Mouse (Mus musculus) adrenal gland, postnatal 36 days (tissue): ENCODE data around the gene Slc39a1. TPM values are rescaled to one million over a fixed set of nuclear protein-coding genes. Genes with fewer than 3 reads are reported as not detected.

Source experiments
- DNase-seq, 2 experiments: peaks; one replicate each; pipeline ENCODE4 v3.0.0; 2021; ENCODE audit warnings: mixed read lengths in 1 of 2
- long read RNA-seq, 2 experiments: library from polyadenylated mRNA; stranded (forward); transcript quantifications; one replicate each; pipeline ENCODE4 v2.0.0; 2021; ENCODE audit warnings: borderline sequencing depth in 2 of 2
- total RNA-seq, 2 experiments: library from RNA; stranded (reverse); gene quantifications; 2 replicates each; pipeline ENCODE4 v1.2.3; 2021

Slc39a1 gene
- total RNA-seq: 100 to 1,000 TPM; 127 to 142 TPM
- long read RNA-seq, experiment 1, transcript Slc39a1-201 (4 exons, 2,364 nt): major isoform, 39 of 59 reads
- long read RNA-seq, experiment 1, partial matches to known transcripts: 19 of 59 reads
- long read RNA-seq, experiment 1, other reads (novel, unspliced or antisense): 1 of 59 reads
- long read RNA-seq, experiment 2, transcript Slc39a1-201 (4 exons, 2,364 nt): major isoform, 19 of 22 reads
- long read RNA-seq, experiment 2, partial matches to known transcripts: 1 of 22 reads
- long read RNA-seq, experiment 2, other reads (novel, unspliced or antisense): 2 of 22 reads

- DNase-seq: peak; percentile 95 to 96
Observed at GRCm38 (mm10) chr3:90247960-90248745, at the start of gene Slc39a1. Gene Slc39a1 (plus strand): TSS chr3:90248172.

- no peak for DNase-seq
Observed at GRCm38 (mm10) chr3:90202884-90203283, 45.1 kb upstream of the Slc39a1 start.

- no peak for DNase-seq
Observed at GRCm38 (mm10) chr3:90203619-90204018, 44.4 kb upstream of the Slc39a1 start.

- no peak for DNase-seq
Observed at GRCm38 (mm10) chr3:90204582-90204981, 43.4 kb upstream of the Slc39a1 start.

- DNase-seq: no peak
Observed at GRCm38 (mm10) chr3:90208662-90209061, 39.3 kb upstream of the Slc39a1 start.

- no peak for DNase-seq
Observed at GRCm38 (mm10) chr3:90209908-90210566, 37.9 kb upstream of the Slc39a1 start.

GRCm38 (mm10) chr3:90211475-90212398 is 36.2 kb upstream of the Slc39a1 start:
- no peak for DNase-seq

GRCm38 (mm10) chr3:90212723-90213122 is 35.2 kb upstream of the Slc39a1 start:
- DNase-seq: no peak

GRCm38 (mm10) chr3:90213377-90213866 is 34.5 kb upstream of the Slc39a1 start, which contains the start of the genes Rps27 and Rab13:
Gene Rps27 (minus strand): TSS chr3:90213651.
Gene Rab13 (plus strand): TSS chr3:90213695.
- peak; percentile 84 to 87 for DNase-seq

- peak; percentile 35 to 49 for DNase-seq
Observed at GRCm38 (mm10) chr3:90213956-90214684, 33.9 kb upstream of the Slc39a1 start.

GRCm38 (mm10) chr3:90215825-90216380 is 32.1 kb upstream of the Slc39a1 start:
- DNase-seq: no peak

GRCm38 (mm10) chr3:90220088-90220487 is 27.9 kb upstream of the Slc39a1 start:
- DNase-seq: peak; percentile 44 to 70

GRCm38 (mm10) chr3:90220531-90220951 is 27.4 kb upstream of the Slc39a1 start:
- peak; percentile 92 to 93 for DNase-seq

- DNase-seq: no peak
Observed at GRCm38 (mm10) chr3:90221123-90221522, 26.8 kb upstream of the Slc39a1 start.

- DNase-seq: no peak
Observed at GRCm38 (mm10) chr3:90222455-90222854, 25.5 kb upstream of the Slc39a1 start.

GRCm38 (mm10) chr3:90222941-90223340 is 25.0 kb upstream of the Slc39a1 start:
- DNase-seq: no peak

- DNase-seq: no peak
Observed at GRCm38 (mm10) chr3:90224331-90224730, 23.6 kb upstream of the Slc39a1 start.

- no peak for DNase-seq
Observed at GRCm38 (mm10) chr3:90231075-90231474, 16.9 kb upstream of the Slc39a1 start.

GRCm38 (mm10) chr3:90231507-90232333 is 16.3 kb upstream of the Slc39a1 start, which contains the start of gene Jtb:
Gene Jtb (plus strand): TSS chr3:90231597.
- DNase-seq: peak; percentile 95 to 96
